Mouse (Mus musculus): ENCODE data around the gene Paqr6. TPM values are rescaled to one million over a fixed set of nuclear protein-coding genes. Genes with fewer than 3 reads are reported as not detected.

Paqr6 gene
- total RNA-seq (2014; fragmentation: Nextera tagmentation) (not detected in 2 replicates), total RNA-seq (2017) (not detected in 2 replicates)

GRCm38 (mm10) chr3:88364337-88364736 is at the start of gene Paqr6:
Gene Paqr6, plus strand, starts transcription at chr3:88364584.
- ATAC-seq (replicated peaks; ENCODE audit: low FRiP score, low TSS enrichment, poor library complexity, severe bottlenecking), result no peak

GRCm38 (mm10) chr3:88324951-88325405 is 39.4 kb upstream of the Paqr6 start, which contains the start of gene Glmp:
Gene Glmp, plus strand, starts transcription at chr3:88325023.
- peak; percentile 79 for ATAC-seq (replicated peaks; ENCODE audit: low FRiP score, low TSS enrichment, poor library complexity, severe bottlenecking)

- no peak for ATAC-seq (replicated peaks; ENCODE audit: low FRiP score, low TSS enrichment, poor library complexity, severe bottlenecking)
Measured at GRCm38 (mm10) chr3:88328956-88329355, 35.4 kb upstream of the Paqr6 start.

GRCm38 (mm10) chr3:88331282-88331681 is 33.1 kb upstream of the Paqr6 start:
- 0 out of 2 replicates have a peak, but pooled peaks have one; percentile 41 for ATAC-seq (replicated peaks; ENCODE audit: low FRiP score, low TSS enrichment, poor library complexity, severe bottlenecking)

GRCm38 (mm10) chr3:88334029-88334658 is 30.2 kb upstream of the Paqr6 start:
- no peak for ATAC-seq (replicated peaks; ENCODE audit: low FRiP score, low TSS enrichment, poor library complexity, severe bottlenecking)

- no peak for ATAC-seq (replicated peaks; ENCODE audit: low FRiP score, low TSS enrichment, poor library complexity, severe bottlenecking)
Measured at GRCm38 (mm10) chr3:88334902-88335435, 29.4 kb upstream of the Paqr6 start.

- ATAC-seq (replicated peaks; ENCODE audit: low FRiP score, low TSS enrichment, poor library complexity, severe bottlenecking), result peak; percentile 38
Measured at GRCm38 (mm10) chr3:88335436-88336053, 28.8 kb upstream of the Paqr6 start.

GRCm38 (mm10) chr3:88336058-88337013 is 28.0 kb upstream of the Paqr6 start, which contains the start of the genes Tmem79 and Smg5:
Gene Tmem79, minus strand, starts transcription at chr3:88336148.
Gene Smg5, plus strand, starts transcription at chr3:88336260.
- ATAC-seq (replicated peaks; ENCODE audit: low FRiP score, low TSS enrichment, poor library complexity, severe bottlenecking), result peak; percentile 88

- ATAC-seq (replicated peaks; ENCODE audit: low FRiP score, low TSS enrichment, poor library complexity, severe bottlenecking), result no peak
Measured at GRCm38 (mm10) chr3:88337367-88338020, 26.9 kb upstream of the Paqr6 start.

- peak; percentile 78 for ATAC-seq (replicated peaks; ENCODE audit: low FRiP score, low TSS enrichment, poor library complexity, severe bottlenecking)
Measured at GRCm38 (mm10) chr3:88338316-88338715, 26.1 kb upstream of the Paqr6 start.

- ATAC-seq (replicated peaks; ENCODE audit: low FRiP score, low TSS enrichment, poor library complexity, severe bottlenecking), result no peak
Measured at GRCm38 (mm10) chr3:88339006-88339405, 25.4 kb upstream of the Paqr6 start.

- ATAC-seq (replicated peaks; ENCODE audit: low FRiP score, low TSS enrichment, poor library complexity, severe bottlenecking), result no peak
Measured at GRCm38 (mm10) chr3:88350732-88351131, 13.7 kb upstream of the Paqr6 start.

GRCm38 (mm10) chr3:88352907-88353306 is 11.5 kb upstream of the Paqr6 start:
- ATAC-seq (replicated peaks; ENCODE audit: low FRiP score, low TSS enrichment, poor library complexity, severe bottlenecking), result no peak

GRCm38 (mm10) chr3:88354396-88355165 is 9.8 kb upstream of the Paqr6 start:
- ATAC-seq (replicated peaks; ENCODE audit: low FRiP score, low TSS enrichment, poor library complexity, severe bottlenecking), result no peak

GRCm38 (mm10) chr3:88359584-88359983 is 4.8 kb upstream of the Paqr6 start:
- ATAC-seq (replicated peaks; ENCODE audit: low FRiP score, low TSS enrichment, poor library complexity, severe bottlenecking), result no peak

GRCm38 (mm10) chr3:88359989-88360388 is 4.4 kb upstream of the Paqr6 start:
- no peak for ATAC-seq (replicated peaks; ENCODE audit: low FRiP score, low TSS enrichment, poor library complexity, severe bottlenecking)

- ATAC-seq (replicated peaks; ENCODE audit: low FRiP score, low TSS enrichment, poor library complexity, severe bottlenecking), result no peak
Measured at GRCm38 (mm10) chr3:88361096-88361495, 3.3 kb upstream of the Paqr6 start.

- ATAC-seq (replicated peaks; ENCODE audit: low FRiP score, low TSS enrichment, poor library complexity, severe bottlenecking), result no peak
Measured at GRCm38 (mm10) chr3:88361612-88362313, 2.6 kb upstream of the Paqr6 start.

Measured in megakaryocyte-erythroid progenitor cell, adult 5-6 weeks (primary cell).